Mouse (Mus musculus): ENCODE data around the gene Vash1.

Gene Vash1

DNA sequence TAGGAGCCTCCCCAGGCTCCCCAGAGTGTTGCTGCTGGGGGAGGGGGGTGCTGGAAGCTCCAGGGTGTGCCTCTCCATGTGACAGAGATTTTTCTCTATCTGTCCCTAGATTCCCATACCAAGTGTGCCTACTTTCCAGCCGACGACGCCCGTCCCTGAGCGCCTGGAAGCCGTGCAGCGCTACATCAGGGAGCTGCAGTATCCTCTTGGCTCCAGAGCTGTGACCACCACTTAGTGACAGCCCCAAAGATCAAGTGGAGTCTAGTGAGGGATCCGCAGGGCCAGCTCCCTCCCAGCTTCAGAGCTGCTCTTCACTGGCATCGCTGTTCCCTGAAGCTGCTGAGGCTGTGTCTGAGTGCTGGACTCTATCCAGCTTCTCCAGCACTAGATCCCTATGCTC is 6.8 kb downstream of the Vash1 start:
- peak; percentile 53 for DNase-seq

DNA sequence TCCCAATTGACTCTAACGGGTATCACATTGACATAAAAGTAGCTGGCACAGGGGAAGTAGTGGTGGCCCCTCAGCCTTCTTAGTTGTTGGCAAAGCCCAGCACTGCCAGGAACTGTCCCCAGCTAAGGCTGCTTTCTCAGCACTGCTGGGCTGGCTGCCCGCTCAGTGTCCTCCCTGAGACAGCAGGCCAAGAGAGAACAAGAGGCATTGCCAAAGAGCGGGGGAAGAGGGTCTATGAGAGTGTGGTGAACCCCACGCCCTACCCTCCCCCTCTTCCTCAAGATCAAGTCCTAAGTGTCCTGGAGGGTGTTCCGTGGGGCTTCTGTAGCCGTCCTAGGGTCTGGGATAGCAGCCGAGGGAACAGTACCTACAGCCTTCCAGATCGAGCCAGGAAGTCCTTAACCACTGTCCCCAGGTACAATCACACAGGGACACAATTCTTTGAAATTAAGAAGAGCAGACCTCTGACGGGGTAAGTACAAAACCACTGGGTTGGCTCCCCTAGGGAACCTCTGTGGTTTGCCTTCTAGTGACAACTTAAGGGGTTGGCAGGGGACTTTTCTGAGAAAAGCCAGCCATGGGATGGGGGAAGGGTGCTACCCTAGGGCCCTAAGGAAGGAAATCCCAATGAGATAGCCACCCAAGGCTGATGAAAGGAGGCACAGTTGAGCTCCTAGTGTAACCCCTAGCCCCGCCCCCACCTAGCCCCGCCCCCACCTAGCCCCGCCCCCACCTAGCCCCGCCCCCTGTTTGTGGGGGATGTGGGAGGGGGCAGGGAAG is 8.2 kb downstream of the Vash1 start:
- peak; percentile 81 for DNase-seq

- DNase-seq = peak; percentile 22
Measured at GRCm38 (mm10) chr12:86687445-86687955, 9.0 kb downstream of the Vash1 start.

DNA sequence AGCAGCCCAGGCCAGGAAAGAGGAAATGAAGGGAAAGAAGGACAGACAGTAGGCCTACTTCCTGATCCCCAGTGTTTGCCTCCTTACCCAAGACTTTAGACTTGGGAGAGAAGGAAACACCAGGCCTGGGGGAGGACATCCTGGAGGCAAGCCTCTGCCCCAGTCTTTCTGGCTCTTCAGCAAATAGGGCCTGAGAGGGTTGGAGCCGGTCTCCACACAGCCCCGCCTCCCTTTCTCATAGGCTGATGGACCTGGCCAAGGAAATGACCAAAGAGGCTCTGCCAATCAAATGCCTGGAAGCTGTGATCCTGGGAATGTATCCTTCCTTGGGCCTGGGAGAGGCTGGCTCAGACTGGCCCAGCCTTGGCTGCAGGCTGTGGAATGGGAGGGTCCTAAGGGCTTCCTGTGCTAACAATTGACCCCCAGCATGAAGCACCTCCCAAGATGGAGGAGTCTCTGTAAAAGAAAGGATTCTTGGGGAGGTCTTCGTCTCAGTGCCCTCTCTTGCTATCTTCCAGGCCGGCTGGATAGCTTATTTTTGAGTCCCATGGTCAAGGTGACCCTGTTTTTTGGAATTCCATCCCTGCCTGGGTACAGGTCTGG is 9.6 kb downstream of the Vash1 start:
- peak; percentile 48 for DNase-seq

- peak; percentile 31 for DNase-seq
Measured at GRCm38 (mm10) chr12:86688917-86689316, 10.4 kb downstream of the Vash1 start.

GRCm38 (mm10) chr12:86690700-86691485 is 12.4 kb downstream of the Vash1 start:
- peak; percentile 30 for DNase-seq

DNA sequence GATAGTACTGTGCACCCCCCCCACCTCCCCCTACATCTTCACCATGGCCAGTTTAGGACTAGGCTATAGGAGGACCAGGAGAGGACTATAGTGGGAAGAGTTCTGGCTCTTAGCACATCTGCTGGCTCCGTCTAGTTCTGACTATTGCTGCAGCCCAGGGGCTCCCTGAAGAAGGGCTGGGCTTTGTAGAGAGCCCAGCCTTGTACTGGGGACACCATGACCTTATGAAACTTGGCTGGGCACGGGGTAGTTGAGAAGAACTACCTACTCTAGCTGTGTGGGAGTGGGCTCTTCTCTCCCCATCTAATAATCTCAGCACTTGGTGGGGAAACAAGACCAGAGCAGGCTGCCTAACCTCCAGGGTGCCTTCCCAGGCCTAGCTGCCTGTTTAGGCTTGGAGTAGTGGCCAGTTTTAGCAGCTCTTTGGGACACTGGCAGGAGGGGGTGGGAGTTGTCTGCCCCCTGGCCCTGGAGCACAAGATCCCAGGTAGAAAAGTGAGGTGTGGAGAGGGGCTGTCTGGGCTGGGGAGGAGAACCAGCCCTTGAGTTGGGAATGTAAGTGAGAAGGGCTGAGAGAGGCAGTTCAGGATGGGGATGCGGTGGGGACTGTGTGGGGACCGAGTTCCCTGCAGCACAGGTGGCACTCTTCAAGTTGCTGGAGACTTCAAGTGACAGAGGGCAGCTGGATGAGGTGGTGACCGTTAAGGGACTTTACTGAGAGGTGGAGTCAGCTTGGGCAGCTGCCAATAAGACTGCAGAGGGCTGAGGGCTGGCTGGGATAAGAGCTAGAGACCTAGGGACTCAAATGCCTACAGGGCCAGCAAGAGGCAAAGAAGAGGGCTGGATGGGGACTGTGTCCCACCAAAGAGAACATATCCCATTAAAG is 14.2 kb downstream of the Vash1 start:
- DNase-seq = peak; percentile 45

GRCm38 (mm10) chr12:86693389-86693788 is 14.9 kb downstream of the Vash1 start:
- no peak for DNase-seq

GRCm38 (mm10) chr12:86694441-86694840 is 15.9 kb downstream of the Vash1 start:
- no peak for DNase-seq

GRCm38 (mm10) chr12:86697996-86698395 is 19.5 kb downstream of the Vash1 start:
- DNase-seq = peak; percentile 44

DNA sequence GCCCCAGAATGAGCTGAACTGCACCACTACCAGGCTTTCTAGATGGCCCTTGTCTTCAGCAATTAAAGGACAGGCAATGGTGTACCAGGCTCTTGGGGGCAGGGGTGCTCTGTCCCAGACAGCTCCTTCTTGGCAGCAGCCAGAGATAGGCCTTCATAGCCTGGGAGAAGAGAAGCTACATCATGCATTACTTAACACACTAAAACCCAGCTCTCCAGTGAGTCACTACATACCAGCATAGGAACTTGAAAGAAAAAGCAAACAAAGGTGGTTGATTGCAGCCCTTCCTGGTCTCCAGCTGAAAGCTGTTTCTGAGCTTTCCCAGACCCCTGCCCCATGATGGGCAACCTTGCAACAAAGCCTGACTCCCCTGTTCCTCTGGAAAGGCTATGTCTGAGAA is 20.0 kb downstream of the Vash1 start:
- DNase-seq = peak; percentile 30

- peak; percentile 97 for DNase-seq
Measured at GRCm38 (mm10) chr12:86699965-86700926, 21.7 kb downstream of the Vash1 start.

- DNase-seq = peak; percentile 58
Measured at GRCm38 (mm10) chr12:86700927-86701310, 22.4 kb downstream of the Vash1 start.

GRCm38 (mm10) chr12:86701491-86701890 is 23.0 kb downstream of the Vash1 start:
- peak; percentile 76 for DNase-seq

DNA sequence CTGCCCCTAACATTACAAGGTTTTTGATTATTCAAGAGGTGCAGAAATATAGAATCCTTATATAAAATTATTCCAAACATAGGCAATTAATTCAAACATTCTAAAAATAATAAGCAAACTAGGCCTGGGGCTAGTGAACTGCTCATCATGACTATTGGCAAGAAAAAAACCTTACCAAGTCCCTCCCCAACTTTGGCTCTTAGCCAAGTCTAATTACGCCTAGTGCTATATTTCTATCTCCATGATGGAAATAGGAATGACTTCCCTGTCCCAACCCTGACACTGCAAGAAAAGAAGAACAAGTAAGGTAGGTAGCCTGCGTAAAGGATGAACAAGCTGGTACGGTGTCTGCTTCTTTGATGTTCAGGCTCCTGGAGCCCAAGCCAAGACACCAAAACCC is 24.2 kb downstream of the Vash1 start:
- no peak for DNase-seq

DNA sequence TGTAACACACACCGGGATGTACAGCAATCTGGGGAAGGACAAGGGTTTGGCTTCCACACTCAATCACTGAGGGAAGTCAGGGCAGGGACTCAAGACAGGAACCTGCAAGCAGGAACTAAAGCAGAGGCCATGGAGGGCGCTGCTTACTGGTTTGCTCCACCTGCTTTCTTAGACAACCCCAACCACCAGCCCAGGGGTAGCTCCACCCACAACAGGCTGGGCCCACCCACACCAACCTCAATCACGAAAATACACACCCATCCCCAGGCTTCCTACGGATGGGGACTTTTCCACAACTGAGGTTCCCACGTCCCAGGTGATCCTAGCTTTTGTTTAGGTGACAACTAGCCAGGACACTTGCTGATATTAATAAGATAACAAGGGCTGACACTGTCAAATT is 27.3 kb downstream of the Vash1 start:
- DNase-seq = no peak

- DNase-seq = no peak
Measured at GRCm38 (mm10) chr12:86714026-86714425, 35.5 kb downstream of the Vash1 start.

DNA sequence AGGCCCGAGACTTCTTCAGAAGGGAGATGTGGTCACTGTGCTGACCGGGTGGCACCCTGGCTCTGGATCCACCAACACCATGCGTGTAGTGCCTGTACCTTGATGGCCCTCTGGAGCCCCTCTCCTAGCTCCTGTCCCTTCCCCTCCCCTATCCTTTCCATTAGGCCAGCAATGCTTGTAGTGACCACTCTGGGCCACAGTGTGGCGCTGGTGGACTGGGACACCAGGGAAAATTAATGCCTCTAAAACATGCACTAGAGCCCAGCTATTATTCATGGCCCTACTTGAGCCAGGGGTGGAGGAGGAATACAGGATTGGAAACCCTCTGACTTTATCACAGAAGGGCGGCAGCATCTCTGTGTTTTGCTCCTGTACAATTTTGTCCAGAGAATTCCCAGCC is 36.9 kb downstream of the Vash1 start:
- peak; percentile 81 for DNase-seq

DNA sequence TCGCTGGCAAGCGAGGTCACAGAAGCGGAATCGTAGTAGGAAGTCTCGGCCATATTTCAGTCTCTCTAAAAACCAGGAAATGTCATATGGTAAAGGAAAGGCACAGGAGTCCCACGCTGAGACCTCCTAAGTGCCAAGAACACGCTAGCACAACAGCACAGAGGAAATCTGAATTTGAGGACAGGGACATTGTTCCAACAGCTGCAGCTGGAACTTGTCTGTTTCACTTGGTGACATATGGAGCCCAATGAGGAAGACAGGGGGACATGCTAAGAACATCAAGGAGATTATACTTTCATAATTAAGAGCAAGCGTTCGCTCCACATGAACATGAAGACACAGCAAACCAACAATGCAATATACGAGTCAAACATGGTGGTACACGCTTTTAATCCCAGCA is 38.5 kb downstream of the Vash1 start:
- no peak for DNase-seq

DNA sequence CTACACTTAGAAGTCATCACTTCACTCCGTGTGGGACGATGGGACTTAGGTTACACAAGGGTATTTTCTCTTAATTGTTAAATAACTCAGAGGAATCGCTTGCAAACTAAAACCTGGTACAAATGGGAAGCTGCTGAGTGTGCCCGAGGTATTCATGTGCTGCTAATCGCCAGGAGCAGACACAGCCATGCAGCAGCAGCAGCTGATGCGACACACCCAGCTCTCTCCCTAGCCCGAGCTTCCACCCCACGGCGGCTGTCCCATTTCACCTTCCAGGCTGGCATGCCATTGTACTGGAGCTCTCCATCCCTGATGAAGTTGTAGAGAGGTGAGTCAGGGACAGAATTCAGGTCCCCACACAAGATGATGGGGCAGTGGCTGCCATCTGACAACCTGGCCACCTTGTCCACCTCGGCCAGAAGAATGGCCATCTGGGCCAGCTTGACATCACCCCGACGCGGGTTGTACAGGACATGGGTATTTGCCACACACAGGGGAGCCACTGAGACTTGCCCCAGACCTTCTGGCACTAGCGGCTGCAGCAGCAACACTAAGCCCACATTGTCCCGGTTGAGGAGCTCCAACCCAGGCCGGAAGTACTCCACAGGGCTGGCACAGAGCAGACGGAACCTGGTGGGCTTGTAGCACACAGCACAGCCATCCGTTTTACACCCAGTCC is 41.6 kb downstream of the Vash1 start:
- DNase-seq = peak; percentile 88

DNA sequence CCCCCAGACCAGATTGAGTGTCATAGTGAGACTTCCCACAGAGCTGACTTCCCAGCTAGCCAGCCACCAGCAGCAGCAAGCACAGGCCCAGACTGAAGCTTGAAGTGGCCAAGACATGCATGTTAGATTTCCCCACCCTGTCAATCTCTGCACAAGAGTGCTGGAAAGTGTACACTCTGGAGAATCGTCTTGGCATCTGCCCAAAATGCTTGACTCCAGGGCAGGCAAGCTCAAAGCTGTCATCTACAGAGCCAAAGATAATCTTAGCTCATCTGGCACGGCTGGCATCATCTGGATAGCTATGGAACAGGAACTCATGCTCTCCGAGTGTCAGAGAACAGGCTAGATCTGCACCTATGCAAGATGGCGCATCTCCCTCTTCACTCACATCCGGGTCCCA is 43.0 kb downstream of the Vash1 start:
- DNase-seq = peak; percentile 58
